Mouse (Mus musculus): ENCODE data around the gene Sppl2c. TPM values are rescaled to one million over a fixed set of nuclear protein-coding genes. Genes with fewer than 3 reads are reported as not detected.
"Not testable (repeated sequence)": the region's sequence is repeated elsewhere in the genome, so short reads cannot be mapped to it uniquely, and the experiment has no call there.

The Sppl2c gene
- total and polyA plus RNA-seq, 3 experiments: not detected

DNA sequence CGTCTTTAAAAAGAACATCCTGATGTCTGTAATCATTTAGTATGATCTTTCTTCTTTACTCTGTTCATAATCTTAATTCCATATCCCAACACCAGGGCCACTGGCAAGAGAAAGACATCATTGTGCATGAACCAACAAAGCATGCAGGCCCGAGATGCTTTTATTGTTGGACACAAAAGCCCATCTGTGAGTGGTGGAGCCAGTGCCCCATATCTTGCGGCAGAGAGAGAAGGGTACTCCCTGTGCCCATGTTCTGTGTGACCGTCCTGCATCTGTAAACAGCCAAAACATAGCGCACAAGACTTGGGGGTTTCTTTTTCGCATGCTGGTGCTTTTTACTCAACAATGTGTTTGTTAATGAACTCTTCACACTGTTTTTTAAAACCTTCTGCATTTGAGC is 25.1 kb downstream of the Sppl2c start:
- no peaks in the 10 kb centered on the region for H3K36me3 ChIP-seq (ENCODE audit: control insufficient read depth in 1 of 2, insufficient read depth in 2 of 2, low read length in 2 of 2)
- no peaks in the 10 kb centered on the region for H3K79me2 ChIP-seq (ENCODE audit: control insufficient read depth, insufficient read depth, low read length, poor library complexity)
- DNase-seq (ENCODE audit: low read depth, low spot score): no peak
- H3K9me3 ChIP-seq (replicated peaks; ENCODE audit: insufficient read depth, low read length): no peaks in the 10 kb centered on the region
- TF ChIP-seq MAZ (IDR thresholded peaks at IDR 0.05; ENCODE audit: low read depth, low read length) (no peak), POLR2AphosphoS5 (IDR thresholded peaks at IDR 0.05; ENCODE audit: borderline replicate concordance, low read depth, low read length) (no peak), EP300 (IDR thresholded peaks at IDR 0.05; ENCODE audit: low read depth in 1 of 2, low read length in 2 of 2) (no peak), RAD21 (IDR thresholded peaks at IDR 0.05; ENCODE audit: low read depth, low read length) (no peak), MXI1 (IDR thresholded peaks at IDR 0.05; ENCODE audit: low read depth, low read length) (no peak), POLR2A (IDR thresholded peaks at IDR 0.05; ENCODE audit: control insufficient read depth in 1 of 2, insufficient read depth in 1 of 2, low read depth in 1 of 2, low read length in 2 of 2, poor library complexity in 1 of 2) (no peak)
- no peak overlapping the region for H3K9ac ChIP-seq (ENCODE audit: control insufficient read depth, low read depth, low read length, poor library complexity, severe bottlenecking)
- H3K27ac ChIP-seq (ENCODE audit: control insufficient read depth, low read depth, low read length): no peak overlapping the region
- no peaks in the 10 kb centered on the region for H3K4me1 ChIP-seq (ENCODE audit: control insufficient read depth in 1 of 2, insufficient read depth in 2 of 2, low read length in 2 of 2)
- H3K27me3 ChIP-seq (ENCODE audit: control insufficient read depth in 1 of 2, insufficient read depth in 2 of 2, low read length in 2 of 2): no peaks in the 10 kb centered on the region
- H3K4me3 ChIP-seq (ENCODE audit: control insufficient read depth in 1 of 2, insufficient read depth in 1 of 2, low read depth in 2 of 2, low read length in 2 of 2): no peak overlapping the region

DNA sequence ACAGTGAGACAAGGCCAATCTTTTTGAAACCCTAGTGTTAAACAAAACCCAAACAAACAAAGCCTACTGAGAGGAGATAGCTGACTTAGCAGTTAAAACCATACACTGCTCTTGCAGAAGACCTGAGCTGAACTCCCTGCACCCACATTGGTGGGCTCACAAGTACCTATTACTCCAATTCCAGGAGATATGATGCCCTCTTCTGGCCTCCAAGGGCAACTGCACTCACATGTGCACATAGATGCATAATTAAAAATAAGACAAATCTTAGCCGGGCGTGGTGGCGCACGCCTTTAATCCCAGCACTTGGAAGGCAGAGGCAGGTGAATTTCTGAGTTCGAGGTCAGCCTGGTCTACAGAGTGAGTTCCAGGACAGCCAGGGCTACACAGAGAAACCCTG is 28.0 kb downstream of the Sppl2c start:
- TF ChIP-seq CTCF (IDR thresholded peaks at IDR 0.05 in 2 of 3, conservative IDR thresholded peaks at IDR 0.05 in 1 of 3; ENCODE audit: control insufficient read depth in 1 of 3, insufficient read depth in 1 of 3, low read depth in 2 of 3, low read length in 3 of 3, poor library complexity in 1 of 3, severe bottlenecking in 1 of 3): 0 out of 6 replicates have a peak, but pooled peaks of 1 of the 3 experiments have one; percentile 14
- H3K36me3 ChIP-seq (ENCODE audit: control insufficient read depth in 1 of 2, insufficient read depth in 2 of 2, low read length in 2 of 2); H3K4me1 ChIP-seq (ENCODE audit: control insufficient read depth in 1 of 2, insufficient read depth in 2 of 2, low read length in 2 of 2); DNase-seq (ENCODE audit: low read depth, low spot score); H3K27ac ChIP-seq (ENCODE audit: control insufficient read depth, low read depth, low read length); H3K9ac ChIP-seq (ENCODE audit: control insufficient read depth, low read depth, low read length, poor library complexity, severe bottlenecking); H3K27me3 ChIP-seq (ENCODE audit: control insufficient read depth in 1 of 2, insufficient read depth in 2 of 2, low read length in 2 of 2); H3K79me2 ChIP-seq (ENCODE audit: control insufficient read depth, insufficient read depth, low read length, poor library complexity); H3K9me3 ChIP-seq (replicated peaks; ENCODE audit: insufficient read depth, low read length); H3K4me3 ChIP-seq (ENCODE audit: control insufficient read depth in 1 of 2, insufficient read depth in 1 of 2, low read depth in 2 of 2, low read length in 2 of 2): not testable (repeated sequence)

DNA sequence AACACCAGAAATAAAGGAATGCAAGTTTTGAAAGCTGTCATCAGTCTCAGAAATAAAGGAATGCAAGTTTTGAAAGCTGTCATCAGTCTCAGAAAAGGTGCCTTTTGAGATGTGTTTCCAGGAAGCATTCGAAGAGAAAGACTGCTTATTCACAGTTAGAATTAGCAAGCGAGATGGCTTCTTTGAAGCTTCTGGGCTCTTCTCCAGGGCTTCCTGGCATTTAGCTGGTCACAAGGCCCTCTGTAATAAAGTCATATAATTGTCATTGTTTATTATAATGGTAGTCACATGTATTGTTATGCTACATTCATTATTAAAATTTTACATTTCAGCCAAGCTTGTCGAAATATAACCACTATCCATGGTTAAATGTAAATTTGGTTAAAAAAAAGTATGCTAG is 31.9 kb downstream of the Sppl2c start:
- TF ChIP-seq CTCF (IDR thresholded peaks at IDR 0.05 in 2 of 3, conservative IDR thresholded peaks at IDR 0.05 in 1 of 3; ENCODE audit: control insufficient read depth in 1 of 3, insufficient read depth in 1 of 3, low read depth in 2 of 3, low read length in 3 of 3, poor library complexity in 1 of 3, severe bottlenecking in 1 of 3) (no peak), MEF2A (IDR thresholded peaks at IDR 0.05; ENCODE audit: extremely low read depth, insufficient replicate concordance, low read depth, low read length, poor library complexity, severe bottlenecking) (no peak)
- no peaks in the 10 kb centered on the region for H3K9me3 ChIP-seq (replicated peaks; ENCODE audit: insufficient read depth, low read length)
- H3K4me3 ChIP-seq (ENCODE audit: control insufficient read depth in 1 of 2, insufficient read depth in 1 of 2, low read depth in 2 of 2, low read length in 2 of 2): no peak overlapping the region
- no peaks in the 10 kb centered on the region for H3K36me3 ChIP-seq (ENCODE audit: control insufficient read depth in 1 of 2, insufficient read depth in 2 of 2, low read length in 2 of 2)
- no peak overlapping the region for H3K9ac ChIP-seq (ENCODE audit: control insufficient read depth, low read depth, low read length, poor library complexity, severe bottlenecking)
- H3K79me2 ChIP-seq (ENCODE audit: control insufficient read depth, insufficient read depth, low read length, poor library complexity): no peaks in the 10 kb centered on the region
- DNase-seq (ENCODE audit: low read depth, low spot score): no peak
- no peaks in the 10 kb centered on the region for H3K4me1 ChIP-seq (ENCODE audit: control insufficient read depth in 1 of 2, insufficient read depth in 2 of 2, low read length in 2 of 2)
- H3K27ac ChIP-seq (ENCODE audit: control insufficient read depth, low read depth, low read length): no peak overlapping the region
- peaks cover 2 to 8% of the 10 kb centered on the region in 2 experiments; a peak in 2 of 4 replicates for H3K27me3 ChIP-seq (ENCODE audit: control insufficient read depth in 1 of 2, insufficient read depth in 2 of 2, low read length in 2 of 2)

DNA sequence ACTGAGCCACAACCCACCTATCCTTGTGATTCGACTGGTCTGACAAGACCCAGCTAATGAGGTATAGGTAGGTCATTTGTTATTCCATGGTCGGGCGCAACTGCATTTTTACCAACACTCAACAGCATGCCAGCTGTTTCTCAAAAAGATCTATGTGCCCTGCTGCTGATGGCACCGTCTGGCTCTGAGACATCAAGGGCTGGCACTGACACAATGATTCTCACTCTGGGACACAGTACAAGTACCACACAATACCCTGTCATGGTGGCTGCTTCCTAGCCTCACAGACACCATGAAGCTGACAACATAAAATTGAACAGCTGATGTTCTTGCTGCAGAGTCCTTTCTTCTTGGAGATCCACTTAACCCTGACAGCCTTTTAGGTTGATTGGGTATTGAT is 34.2 kb downstream of the Sppl2c start:
- no peak overlapping the region for H3K27ac ChIP-seq (ENCODE audit: control insufficient read depth, low read depth, low read length)
- H3K27me3 ChIP-seq (ENCODE audit: control insufficient read depth in 1 of 2, insufficient read depth in 2 of 2, low read length in 2 of 2): peaks cover 2 to 8% of the 10 kb centered on the region in 2 experiments; a peak in 2 of 4 replicates
- no peak overlapping the region for H3K9ac ChIP-seq (ENCODE audit: control insufficient read depth, low read depth, low read length, poor library complexity, severe bottlenecking)
- H3K36me3 ChIP-seq (ENCODE audit: control insufficient read depth in 1 of 2, insufficient read depth in 2 of 2, low read length in 2 of 2): no peaks in the 10 kb centered on the region
- TF ChIP-seq MYC (IDR thresholded peaks at IDR 0.05; ENCODE audit: low read depth, low read length): no peak
- TF ChIP-seq GATA1 (IDR thresholded peaks at IDR 0.05; ENCODE audit: low read depth, low read length): no peak
- no peak for TF ChIP-seq TAL1 (IDR thresholded peaks at IDR 0.05; ENCODE audit: low read length)
- TF ChIP-seq TBP (IDR thresholded peaks at IDR 0.05; ENCODE audit: low read depth, low read length): no peak
- H3K4me3 ChIP-seq (ENCODE audit: control insufficient read depth in 1 of 2, insufficient read depth in 1 of 2, low read depth in 2 of 2, low read length in 2 of 2): no peak overlapping the region
- H3K4me1 ChIP-seq (ENCODE audit: control insufficient read depth in 1 of 2, insufficient read depth in 2 of 2, low read length in 2 of 2): no peaks in the 10 kb centered on the region
- no peak for DNase-seq (ENCODE audit: low read depth, low spot score)
- no peaks in the 10 kb centered on the region for H3K9me3 ChIP-seq (replicated peaks; ENCODE audit: insufficient read depth, low read length)
- H3K79me2 ChIP-seq (ENCODE audit: control insufficient read depth, insufficient read depth, low read length, poor library complexity): no peaks in the 10 kb centered on the region

All from MEL (cell line).